Mouse (Mus musculus) left cerebral cortex, postnatal 10 days (tissue): ENCODE data around the gene Arf5. TPM values are rescaled to one million over a fixed set of nuclear protein-coding genes. Genes with fewer than 3 reads are reported as not detected.

Experiments
- DNase-seq, 2 experiments: peaks; one replicate each; pipeline ENCODE4 v3.0.0; 2021 to 2022; ENCODE audit warnings: low spot score in 2 of 2, mixed read lengths in 1 of 2; ENCODE audit errors: extremely low spot score in 1 of 2
- intact Hi-C: fragments of 180-260 bp; cut with DNase I; formaldehyde crosslinking; loops from one replicate; pipeline ENCODE4 v1.15.1; 2025
- total RNA-seq, 2 experiments: library from RNA; stranded (reverse); gene quantifications; 2 replicates each; pipeline ENCODE4 v1.2.3; 2021

Gene Arf5
- total RNA-seq, 2 experiments from 2014 or later, result 401 to 406 TPM

DNA sequence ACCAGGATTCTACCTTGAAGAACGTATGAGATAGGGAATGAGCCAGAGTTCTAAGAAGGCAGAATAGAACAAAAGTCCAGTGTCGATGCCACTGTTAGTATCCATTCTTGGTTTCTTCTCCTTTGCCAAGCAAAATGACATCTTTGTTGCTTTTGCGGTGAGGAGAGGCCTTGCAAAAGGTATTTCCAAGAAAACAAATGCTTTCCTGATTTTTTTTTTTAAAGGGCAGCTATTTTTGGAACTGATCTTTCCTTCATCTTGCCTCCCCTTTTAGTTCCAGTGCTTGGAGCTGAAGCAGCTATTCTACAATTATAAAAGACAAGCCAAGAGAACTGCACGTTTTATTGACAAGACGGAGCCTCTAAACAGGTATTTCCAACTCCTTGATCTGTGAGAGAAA is 51.5 kb downstream of the Arf5 start, which contains the start of gene Snd1:
Gene Snd1 (plus strand): TSS at position 301 of the 400 bp plus-strand sequence.
- intact Hi-C loops, result no loop called here
- no peak for DNase-seq

Other genes with a start within 250 kb of the Arf5 start
- gene Zfp800, start 25.6 kb upstream of the Arf5 start, total RNA-seq, result 10 to 100 TPM; 14.2 to 16.0 TPM
- under 1 TPM in 1 of 2 experiments, not detected in 1; 0.17 TPM for gene Fscn3, start 4.2 kb downstream of the Arf5 start, total RNA-seq
- 10 to 100 TPM; 14.6 TPM for gene Gcc1, start 4.8 kb downstream of the Arf5 start, total RNA-seq
- gene Pax4, start 25.8 kb downstream of the Arf5 start, total RNA-seq, result not detected
- 100 to 1,000 TPM; 109 to 116 TPM for gene Snd1, start 51.6 kb downstream of the Arf5 start, total RNA-seq